Mouse (Mus musculus): Measurements from ENCODE around the gene Mycbpap.

The Mycbpap gene

DNA sequence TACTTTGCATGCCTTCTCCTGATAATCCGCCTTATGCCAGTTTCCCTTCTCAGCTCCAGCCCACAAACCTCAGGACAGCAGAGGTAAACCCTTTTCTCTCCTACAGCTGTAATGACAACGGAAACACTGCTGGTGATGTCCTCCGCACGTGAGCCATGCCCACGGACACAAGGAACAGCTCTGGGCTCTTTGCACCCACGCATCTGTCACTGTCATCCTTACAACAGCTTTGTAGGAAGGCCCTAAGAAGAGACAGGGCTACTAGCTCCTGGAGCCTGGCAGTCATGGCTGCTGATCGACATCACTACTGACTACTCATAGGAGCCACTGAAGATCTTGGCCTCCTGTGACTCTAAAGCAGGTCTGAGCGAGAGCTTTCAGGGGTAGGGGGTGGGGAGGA, 11.6 kb upstream of the Mycbpap start:
- DNase-seq (ENCODE audit: low read depth, low spot score) = peak; percentile 59

DNA sequence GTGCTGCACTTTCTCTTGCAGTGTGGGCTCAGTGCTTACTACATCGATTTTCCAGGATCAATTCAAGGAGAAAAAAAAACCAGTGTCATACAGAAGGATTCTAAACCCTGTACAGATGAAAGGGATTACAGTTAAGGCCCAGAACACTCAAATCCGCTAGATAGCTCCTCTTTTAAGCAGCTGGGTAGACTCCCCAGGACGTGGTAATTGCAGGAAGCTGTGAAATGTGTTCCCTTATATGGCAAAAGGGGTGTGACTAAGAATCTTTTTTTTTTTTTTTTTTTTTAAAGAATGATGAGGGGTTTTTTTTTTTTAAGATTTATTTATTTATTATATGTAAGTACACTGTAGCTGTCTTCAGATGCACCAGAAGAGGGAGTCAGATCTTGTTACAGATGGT, 7.3 kb upstream of the Mycbpap start:
- no peak for DNase-seq (ENCODE audit: low read depth, low spot score)

DNA sequence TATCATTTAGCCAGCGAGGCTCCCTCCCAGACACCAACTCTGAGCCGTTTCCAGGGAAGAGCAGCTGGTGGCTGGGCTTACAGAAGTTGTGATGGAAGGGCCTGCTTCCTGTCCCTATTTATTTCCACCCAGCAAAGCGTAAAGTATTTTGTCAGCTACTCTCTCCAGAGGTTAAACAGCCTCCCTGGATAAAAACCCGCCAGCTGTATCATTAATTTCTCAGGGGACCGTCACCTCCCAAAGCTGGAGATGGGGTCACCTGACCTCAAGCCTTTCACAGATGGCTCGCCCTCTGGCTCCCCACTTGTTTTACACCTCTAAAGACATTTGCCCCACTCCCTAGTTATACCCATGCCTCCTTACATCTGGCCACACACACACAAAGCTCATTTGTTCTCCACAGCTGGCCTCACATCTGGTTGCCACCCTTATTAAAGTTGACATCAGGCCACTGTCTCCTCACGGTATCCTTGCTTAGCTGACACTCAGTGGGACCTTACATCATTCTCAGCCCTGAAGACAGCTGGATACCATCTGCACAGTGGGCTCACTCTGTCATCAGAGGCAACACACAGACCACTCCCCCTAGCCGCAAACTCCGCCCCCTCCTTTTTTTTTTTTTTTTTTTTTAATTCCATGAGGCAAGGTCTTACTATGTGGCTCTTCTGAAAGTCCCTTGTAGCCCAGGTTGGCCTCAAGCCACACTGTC, 4.8 kb upstream of the Mycbpap start:
- no peak for DNase-seq (ENCODE audit: low read depth, low spot score)

DNA sequence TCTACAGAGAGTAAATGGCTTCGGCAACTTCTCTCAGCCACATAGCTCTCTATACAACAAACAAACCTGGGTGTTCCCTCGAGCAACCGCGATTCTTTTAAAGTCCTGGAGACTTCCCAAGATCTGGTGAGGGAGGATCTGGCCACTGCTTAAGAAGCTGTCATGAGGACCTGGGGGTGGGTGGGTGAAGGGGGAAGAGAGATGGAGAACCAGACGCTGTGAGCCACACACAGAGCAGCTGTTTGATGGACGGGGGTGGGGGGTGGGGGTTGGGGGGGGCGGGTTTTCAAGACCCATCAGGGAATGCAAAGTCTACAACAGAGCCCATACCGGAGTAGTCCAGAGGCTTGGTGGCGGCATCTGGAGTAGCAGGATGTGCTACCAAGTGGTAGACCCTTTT, 8.1 kb downstream of the Mycbpap start:
- DNase-seq (ENCODE audit: low read depth, low spot score) = peak; percentile 43

DNA sequence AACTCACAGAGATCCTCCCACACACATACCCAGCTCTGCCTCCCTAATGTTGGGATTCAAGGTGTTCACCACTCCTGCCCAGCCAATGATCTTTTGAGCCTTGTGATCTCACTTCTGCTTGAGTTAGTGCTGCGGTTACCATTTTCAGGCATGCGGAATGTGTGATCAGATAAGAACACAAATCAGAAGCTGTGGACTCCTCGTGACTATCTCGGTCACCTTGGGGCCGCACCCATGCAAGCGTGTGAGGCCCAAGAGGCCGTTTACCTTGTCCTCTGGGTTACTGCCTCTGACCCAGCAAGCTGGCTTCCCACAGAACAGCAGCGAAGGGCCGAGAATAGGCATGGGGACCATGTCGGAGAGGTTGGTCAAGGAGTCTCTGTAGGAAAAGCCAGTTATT, 12.6 kb downstream of the Mycbpap start:
- no peak for DNase-seq (ENCODE audit: low read depth, low spot score)

DNA sequence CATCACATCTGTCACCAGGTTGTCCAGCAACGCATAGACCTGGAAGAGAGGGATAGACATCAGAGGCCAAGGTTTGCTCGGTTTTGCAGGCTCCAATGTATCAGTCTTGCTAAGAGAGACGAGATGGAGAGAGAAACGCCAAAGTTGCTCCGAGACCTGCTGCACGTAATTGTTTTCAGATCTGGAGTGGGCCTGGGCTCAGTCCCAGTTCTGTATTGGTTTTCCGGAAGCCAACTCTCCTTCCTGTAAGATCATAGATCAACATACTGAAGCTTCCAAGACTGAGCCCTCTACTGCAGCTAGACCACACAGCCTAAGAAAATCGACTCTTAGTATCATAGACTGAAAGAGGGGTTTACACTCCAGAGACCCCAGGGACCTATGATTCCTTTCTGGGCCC, 20.1 kb downstream of the Mycbpap start:
- DNase-seq (ENCODE audit: low read depth, low spot score) = no peak

DNA sequence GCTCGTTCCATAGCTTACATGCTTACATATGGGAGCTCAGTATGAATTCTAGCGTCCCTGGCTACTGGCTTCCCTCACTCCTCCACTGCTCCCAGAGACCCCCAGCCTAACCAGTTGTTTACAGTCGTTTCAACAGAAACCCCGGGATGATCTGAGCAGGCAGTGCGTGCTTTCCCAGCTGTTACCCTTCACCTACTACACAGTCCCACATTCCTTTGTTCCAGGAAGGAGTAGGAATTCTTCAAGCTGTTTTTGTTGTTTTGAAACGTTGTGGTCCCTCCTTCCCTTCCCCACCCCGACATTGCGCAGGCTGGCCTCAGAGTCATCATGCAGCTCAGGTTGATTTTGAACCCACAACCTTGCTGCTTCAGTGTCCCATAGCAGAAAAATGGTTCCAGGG, 21.2 kb downstream of the Mycbpap start:
- DNase-seq (ENCODE audit: low read depth, low spot score) = no peak

DNA sequence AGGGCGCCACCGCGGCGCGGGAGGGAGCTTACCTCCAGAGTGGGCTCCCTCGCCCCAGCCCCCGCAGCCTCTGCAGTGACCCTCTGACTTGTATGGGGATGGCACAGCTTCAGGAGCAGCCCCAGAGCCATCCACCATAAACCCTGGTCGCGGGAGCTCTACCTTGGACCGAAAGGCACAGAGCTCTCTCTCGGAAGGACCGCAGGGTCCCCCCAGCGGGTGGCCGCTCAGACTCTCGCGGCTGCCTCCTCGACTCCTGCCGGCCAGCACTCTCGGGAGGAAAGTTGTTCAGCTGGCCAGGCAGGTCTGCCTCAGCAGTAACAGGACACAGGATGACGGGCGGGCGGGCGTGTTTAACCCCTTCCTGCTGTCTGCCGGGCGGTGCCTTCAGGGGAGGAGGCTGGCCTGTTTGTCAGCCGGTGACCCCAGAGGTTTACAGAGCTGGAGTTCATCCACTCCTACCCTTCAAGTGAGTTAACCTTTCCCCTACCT, 21.8 kb downstream of the Mycbpap start, which contains the start of gene Epn3:
Gene Epn3, minus strand, starts transcription at position 314 of the 492 bp plus-strand sequence.
- peak; percentile 30 for DNase-seq (ENCODE audit: low read depth, low spot score)

DNA sequence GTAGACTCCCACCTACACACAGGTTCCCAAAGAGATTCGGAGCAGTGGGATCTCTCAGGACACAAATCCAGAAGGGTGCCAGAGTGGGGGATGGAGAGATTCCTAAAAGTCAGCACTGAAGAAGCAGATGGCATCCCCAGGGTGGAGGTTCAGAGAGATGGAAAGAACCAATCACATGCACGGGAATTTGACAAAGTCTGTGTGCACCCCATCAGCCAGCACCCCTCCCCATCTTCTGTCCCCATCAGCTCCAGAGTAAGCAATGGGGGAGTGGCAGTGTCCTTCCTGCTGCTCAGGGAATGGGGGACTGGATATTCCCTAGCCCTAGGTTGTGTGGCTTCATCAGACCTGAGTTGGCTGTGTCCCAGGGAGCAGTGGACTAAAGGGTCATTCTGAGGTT, 22.5 kb downstream of the Mycbpap start:
- DNase-seq (ENCODE audit: low read depth, low spot score) = peak; percentile 96

DNA sequence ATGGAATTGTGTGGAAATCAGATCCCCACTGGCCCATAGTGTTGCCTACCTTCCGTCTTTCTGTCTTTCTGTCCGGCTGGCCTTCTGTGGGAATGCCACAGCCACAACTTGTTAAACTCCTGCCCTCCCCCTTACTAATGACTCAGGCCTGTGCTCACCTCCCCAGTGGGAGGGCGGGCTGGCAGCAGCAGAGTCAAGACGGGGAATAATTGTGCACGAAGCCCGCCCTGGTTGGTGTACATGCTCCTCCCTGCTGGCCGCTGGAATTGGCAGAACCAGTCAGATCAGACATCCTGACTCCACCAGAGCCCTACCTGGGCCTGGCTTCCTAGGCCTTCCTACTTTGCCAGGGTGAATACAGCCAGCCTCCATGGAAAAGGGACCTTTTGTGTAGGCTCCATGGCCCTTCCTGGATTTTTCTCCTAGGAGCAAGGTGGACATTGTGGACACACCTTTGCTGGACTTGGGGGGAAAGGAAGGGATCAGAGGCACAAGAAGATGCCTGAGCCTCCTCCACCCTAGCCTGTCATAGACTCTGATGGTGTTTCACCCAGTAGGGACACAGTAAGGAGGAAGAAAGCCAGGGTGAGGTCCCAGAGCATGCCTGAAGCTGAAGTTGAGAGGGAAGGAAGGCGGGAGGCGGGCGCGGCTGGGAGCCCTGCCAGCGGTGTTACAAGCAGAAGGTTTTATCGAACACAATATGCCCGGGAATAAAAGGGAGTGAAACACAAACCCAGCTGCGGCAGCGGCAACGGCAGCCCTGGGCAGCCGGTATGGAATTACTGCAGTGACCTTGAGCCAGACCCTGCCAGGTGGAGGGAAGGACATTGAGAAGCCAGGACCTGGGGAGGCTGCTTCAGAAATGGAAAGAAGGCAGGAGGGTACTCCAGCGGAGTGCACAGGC, 23.2 kb downstream of the Mycbpap start:
- peak; percentile 86 for DNase-seq (ENCODE audit: low read depth, low spot score)

DNA sequence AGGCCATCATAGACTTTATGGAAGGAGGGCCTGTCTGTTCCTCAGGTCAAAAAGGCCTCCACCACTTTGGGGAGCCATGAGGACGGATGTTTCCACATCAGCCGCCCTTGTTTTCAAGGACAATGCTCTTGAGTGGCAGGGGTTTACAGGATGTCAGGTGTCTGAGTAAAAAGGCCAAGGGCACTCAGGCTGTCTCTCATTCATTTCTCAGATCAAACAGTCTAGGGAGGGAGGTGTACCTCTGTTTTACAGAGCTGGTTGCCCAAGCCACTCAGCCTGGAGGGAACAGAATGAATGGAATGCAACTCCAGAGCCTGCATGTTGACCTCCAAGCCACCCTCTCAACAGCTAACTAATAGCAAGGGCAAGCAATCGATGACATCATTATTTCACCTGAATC, 26.1 kb downstream of the Mycbpap start:
- DNase-seq (ENCODE audit: low read depth, low spot score) = no peak

DNA sequence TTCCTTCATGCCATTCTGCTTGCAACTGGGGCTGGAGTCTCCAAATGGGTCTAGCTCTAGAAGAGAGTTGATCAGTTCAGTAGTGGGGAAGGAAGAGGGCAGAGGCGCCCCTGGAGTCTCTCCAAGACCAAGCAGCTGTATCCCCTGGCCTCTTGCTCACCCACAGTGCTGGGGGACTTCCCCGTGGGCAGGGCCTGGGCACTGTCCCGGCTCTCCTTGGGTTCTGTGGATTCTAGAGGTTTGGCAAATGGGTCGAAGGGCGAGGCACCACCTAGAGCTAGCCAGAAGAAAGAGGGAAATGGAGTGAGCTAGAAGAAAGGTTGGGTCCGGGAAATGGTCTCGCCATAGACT, 29.8 kb downstream of the Mycbpap start:
- DNase-seq (ENCODE audit: low read depth, low spot score) = no peak

DNA sequence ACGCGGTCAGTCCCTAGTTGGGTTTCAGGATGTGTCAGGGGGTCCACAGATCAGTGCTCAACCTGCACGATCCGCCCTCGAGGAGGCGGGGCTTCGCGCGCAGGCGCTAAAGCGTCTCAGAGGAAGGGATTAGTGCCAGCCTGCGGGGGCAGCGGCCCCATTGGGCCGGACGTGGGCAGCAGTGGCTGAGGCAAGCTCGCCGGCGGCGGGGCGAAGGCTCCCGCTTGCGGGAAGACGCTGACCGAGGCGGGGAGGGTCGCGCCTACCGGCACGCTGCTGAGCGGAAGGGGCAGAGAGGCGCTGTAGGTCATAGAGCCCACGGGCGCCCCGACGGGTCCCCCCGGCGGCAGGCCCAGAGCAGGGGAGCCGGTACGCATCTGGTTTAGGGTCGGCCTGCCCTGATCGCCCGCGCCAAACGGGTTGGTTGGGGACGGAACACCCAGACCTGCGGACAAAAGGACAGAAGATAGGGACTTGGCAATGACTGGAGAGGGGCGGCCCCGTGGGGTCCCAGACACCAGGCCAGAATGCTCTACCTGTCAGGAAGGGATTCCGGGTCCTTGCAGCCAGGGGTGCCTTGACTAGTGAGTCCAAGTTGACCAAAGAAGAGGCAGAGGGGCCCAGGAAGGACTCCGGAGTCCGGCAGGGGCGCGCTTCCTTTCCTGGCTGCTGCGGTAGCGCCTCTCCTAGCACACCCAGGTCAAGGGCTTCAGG, 30.4 kb downstream of the Mycbpap start:
- DNase-seq (ENCODE audit: low read depth, low spot score) = peak; percentile 61

DNA sequence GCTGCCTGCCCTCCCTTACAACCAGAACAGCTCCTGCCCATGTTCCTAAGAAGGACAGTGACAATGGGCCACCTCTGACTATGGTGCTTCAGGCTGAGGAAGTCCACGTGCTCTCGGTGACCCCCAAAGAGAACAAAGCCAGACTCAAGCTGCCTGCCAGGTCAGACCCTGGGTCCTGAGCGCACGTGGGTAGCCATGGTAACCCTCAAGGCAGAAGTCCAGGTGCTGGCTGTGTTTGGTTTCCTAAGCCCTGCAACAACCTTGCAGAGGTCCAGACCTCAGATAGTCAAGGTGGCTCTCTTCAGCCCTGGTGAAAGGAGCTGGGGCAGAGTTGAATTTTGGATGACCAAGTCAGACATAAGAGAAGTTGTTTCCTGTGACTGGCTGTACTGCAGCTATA, 31.8 kb downstream of the Mycbpap start:
- no peak for DNase-seq (ENCODE audit: low read depth, low spot score)

DNA sequence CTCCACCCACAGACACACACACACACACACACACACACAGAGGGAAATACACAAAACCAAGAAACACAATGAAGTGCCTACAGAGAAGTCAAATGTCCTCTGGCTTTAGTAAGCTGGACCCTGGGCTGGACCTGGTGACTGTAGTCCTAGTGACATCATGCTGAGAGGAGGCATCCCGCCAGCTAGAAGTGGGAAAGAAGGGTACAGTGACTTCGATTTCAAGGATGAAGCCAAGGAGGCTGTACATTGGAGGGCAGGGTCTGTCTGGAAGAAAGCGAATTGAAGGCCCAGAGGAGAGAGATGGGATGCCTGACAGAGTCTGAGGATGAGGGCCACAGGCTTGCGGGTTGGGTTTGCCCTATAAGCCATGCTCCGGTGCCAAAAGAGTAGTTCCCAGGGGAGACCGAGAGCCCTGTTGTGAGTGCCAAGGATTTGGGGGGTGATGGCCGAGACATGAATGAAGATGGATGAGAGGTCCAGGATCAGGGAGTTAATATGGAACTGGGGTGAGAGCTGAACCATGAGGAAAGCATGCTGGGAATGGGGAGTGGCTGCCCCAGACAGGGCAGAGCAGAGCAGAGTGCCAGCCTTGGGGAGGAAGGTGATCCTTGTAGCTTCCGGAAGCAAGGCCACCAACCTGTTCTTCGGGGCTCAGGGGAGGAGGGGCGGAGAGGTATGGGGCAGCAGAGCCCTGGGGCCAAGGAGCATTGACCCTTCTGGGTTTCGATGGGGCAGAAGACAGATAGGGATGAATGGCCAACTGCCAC, 32.6 kb downstream of the Mycbpap start:
- DNase-seq (ENCODE audit: low read depth, low spot score) = no peak

DNA sequence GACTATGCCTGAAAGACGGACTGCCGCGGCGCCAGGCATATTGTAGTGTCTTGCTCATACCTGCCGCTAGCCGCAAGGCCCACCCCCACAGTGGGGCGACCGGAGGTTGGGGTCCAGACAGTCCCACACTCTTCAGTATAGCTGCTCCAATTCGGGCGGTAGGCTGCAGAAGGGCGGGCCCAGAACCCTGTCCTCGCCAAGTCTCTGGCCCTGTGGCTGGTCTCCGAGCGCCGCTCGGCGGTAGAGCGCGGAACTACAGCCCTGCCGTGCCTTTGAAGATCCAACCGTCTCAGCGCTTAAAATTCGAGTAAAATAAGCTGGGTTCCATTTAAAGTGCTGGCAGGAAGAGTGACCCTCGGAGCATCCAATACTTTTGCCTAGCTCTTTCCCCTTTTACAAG, 35.5 kb downstream of the Mycbpap start, which contains the start of gene Spata20:
Gene Spata20, minus strand, starts transcription at position 179 of the 400 bp plus-strand sequence.
- peak; percentile 84 for DNase-seq (ENCODE audit: low read depth, low spot score)

DNA sequence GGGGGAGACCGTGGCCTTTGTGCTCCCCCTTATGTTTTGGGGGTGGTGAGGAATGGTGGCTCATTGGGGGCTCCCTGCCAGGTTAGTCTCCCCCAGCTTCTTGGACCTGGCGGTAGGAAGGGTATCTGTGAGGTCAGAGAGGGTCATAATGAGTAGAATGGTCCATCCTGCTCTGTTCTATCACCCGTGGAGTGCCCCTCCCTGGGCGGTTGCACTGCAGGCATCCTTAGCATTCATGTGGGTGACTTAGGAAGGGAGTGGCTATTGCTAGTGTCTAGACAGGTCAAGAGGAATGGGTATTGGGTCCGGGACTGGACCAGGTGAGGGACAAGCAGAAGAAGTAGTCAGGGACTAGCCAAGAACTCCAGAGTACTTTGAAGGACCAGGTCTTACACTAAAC, 36.3 kb downstream of the Mycbpap start:
- DNase-seq (ENCODE audit: low read depth, low spot score) = no peak

DNA sequence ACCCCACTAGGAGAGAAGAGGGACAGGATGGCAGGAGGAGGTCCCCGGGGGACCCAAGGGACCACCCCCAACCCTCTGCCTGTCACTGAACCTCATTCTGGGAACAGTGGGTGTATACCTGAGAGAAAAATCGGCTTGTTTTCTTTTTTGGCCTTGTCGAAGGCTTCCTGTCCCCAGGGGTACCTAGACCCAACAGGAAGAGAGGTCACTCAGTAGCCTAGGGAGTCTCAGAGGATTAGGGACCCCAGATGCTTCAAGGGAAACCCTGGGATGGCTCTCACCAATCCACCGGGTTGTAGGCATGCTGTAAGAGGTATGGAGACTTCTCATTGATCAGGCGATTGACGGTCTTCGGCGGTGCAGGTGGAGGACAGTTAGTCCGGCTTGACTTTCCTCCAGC, 36.9 kb downstream of the Mycbpap start:
- no peak for DNase-seq (ENCODE audit: low read depth, low spot score)

DNA sequence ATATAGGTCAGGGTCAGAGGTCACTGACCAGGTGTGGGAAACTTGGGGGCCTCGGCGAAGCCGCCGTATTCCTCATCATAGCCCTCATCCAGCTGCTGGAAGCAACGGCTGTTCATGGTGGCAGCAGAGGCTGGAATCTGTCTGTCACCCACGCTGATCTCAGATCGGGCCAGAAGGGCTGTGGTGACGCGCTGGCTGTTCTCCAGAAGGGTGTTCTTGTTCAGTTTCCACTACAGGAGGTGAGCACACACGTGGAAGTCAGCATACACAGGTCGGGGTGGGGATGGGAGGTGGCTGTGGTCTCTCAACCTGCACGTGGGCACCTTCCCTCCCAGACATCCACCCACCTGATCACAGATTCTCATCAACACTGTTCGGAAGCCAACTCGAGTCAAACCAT, 37.6 kb downstream of the Mycbpap start:
- no peak for DNase-seq (ENCODE audit: low read depth, low spot score)

DNA sequence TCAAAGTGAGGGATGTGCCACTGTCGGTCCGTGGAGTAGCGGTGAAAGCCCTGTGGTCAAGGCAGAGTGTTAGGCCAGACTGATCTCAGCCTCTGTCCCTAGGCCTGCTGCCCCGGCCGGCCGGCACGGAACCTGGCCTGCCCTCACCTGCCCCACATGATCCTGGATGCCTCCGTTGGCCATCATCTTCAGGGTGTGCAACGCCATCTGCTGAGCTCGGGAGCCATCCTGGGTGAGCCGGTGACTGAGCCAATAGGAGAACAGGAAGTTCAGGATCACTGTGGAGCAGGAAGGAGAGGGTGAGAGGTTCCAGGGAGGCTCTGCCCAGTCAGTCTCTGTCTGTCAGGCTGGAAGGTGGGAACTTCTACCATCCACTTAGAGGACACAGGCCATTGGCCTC, 38.1 kb downstream of the Mycbpap start:
- DNase-seq (ENCODE audit: low read depth, low spot score) = peak; percentile 93

DNA sequence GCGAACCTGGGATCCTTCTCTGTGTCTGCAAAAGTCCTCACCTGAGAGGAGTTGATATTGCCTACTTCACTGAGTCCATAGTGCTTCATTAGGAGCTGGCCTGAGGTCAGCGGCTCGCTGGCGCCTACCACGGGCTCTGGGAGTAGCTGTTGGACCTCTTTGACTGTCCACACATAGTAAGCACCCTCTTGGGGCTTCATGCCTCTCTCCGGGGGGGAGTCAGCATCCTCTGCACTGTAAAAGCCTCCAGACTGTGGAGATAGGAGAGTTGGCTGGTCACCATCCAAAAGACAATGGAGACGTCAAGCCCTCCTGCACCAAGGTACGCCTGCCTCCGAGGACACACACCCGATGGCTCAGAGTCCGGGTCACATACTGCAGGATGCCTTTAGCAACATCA, 38.8 kb downstream of the Mycbpap start:
- no peak for DNase-seq (ENCODE audit: low read depth, low spot score)
